Mouse (Mus musculus): Measurements from ENCODE around the gene Alpk3. TPM values are rescaled to one million over a fixed set of nuclear protein-coding genes. Genes with fewer than 3 reads are reported as not detected.
A peak's percentile ranks its signal among the peaks of the same experiment; 100 is the strongest.

Alpk3 gene
- polyA plus RNA-seq (2015; fragmentation: Nextera tagmentation; extraction: Ambion mirVana) = 17.9 and 18.2 TPM in 2 replicates

GRCm38 (mm10) chr7:81057471-81057870, at the start of gene Alpk3:
Alpk3 (plus strand) TSS chr7:81057600.
- WGBS = 17% methylated on average over 21 of the region's 27 CpGs
- peak within 1 kb of the TSS; percentile 66 for H3K9ac ChIP-seq
- peak within 1 kb of the TSS; percentile 64 for H3K4me2 ChIP-seq
- peaks cover 46% of the 10 kb centered on the region for H3K4me1 ChIP-seq (replicated peaks)
- peaks cover 6% of the 10 kb centered on the region; the same call in 1 of the 2 replicates for H3K36me3 ChIP-seq
- no peaks in the 10 kb centered on the region for H3K27me3 ChIP-seq
- H3K9me3 ChIP-seq (replicated peaks) = no peaks in the 10 kb centered on the region
- H3K4me3 ChIP-seq = peak within 1 kb of the TSS; percentile 56
- peak within 1 kb of the TSS; percentile 95 for H3K27ac ChIP-seq
- peak; percentile 86 for ATAC-seq (replicated peaks; ENCODE audit: insufficient number of reproducible peaks, insufficient read depth, low FRiP score, low read depth)

- H3K4me1 ChIP-seq (replicated peaks) = peaks cover 17% of the 10 kb centered on the region
- no peaks in the 10 kb centered on the region for H3K27me3 ChIP-seq
- peaks cover 17% of the 10 kb centered on the region; the same call in 1 of the 2 replicates for H3K36me3 ChIP-seq
- no peaks in the 10 kb centered on the region for H3K9me3 ChIP-seq (replicated peaks)
- no peak overlapping the region for H3K4me2 ChIP-seq
- H3K9ac ChIP-seq = no peak overlapping the region
- no peak for ATAC-seq (replicated peaks; ENCODE audit: insufficient number of reproducible peaks, insufficient read depth, low FRiP score, low read depth)
- H3K27ac ChIP-seq = no peak overlapping the region
- WGBS = 85% methylated on average over 3 of the region's 3 CpGs
- H3K4me3 ChIP-seq = no peak overlapping the region
Measured at GRCm38 (mm10) chr7:81008285-81008684, 49.1 kb upstream of the Alpk3 start.

GRCm38 (mm10) chr7:81011576-81011975, 45.8 kb upstream of the Alpk3 start:
- WGBS = 93% methylated on average over 3 of the region's 3 CpGs
- Histone ChIP-seq H3K9ac (no peak overlapping the region), H3K27ac (no peak overlapping the region), H3K36me3 (peaks cover 17% of the 10 kb centered on the region; the same call in 1 of the 2 replicates), H3K4me2 (no peak overlapping the region), H3K27me3 (no peaks in the 10 kb centered on the region), H3K4me3 (no peak overlapping the region), H3K4me1 (replicated peaks) (peaks cover 3% of the 10 kb centered on the region; the same call in 1 of the 2 replicates), H3K9me3 (replicated peaks) (no peaks in the 10 kb centered on the region)
- no peak for ATAC-seq (replicated peaks; ENCODE audit: insufficient number of reproducible peaks, insufficient read depth, low FRiP score, low read depth)

GRCm38 (mm10) chr7:81020307-81020706, 37.1 kb upstream of the Alpk3 start:
- Histone ChIP-seq H3K27ac (no peak overlapping the region), H3K27me3 (no peaks in the 10 kb centered on the region), H3K4me1 (replicated peaks) (no peaks in the 10 kb centered on the region), H3K4me2 (no peak overlapping the region), H3K9me3 (replicated peaks) (no peaks in the 10 kb centered on the region), H3K9ac (no peak overlapping the region), H3K36me3 (peaks cover 29% of the 10 kb centered on the region), H3K4me3 (no peak overlapping the region)
- ATAC-seq (replicated peaks; ENCODE audit: insufficient number of reproducible peaks, insufficient read depth, low FRiP score, low read depth) = no peak
- WGBS = 73% methylated on average over 11 of the region's 11 CpGs

GRCm38 (mm10) chr7:81022731-81023130, 34.7 kb upstream of the Alpk3 start:
- Histone ChIP-seq H3K9ac (no peak overlapping the region), H3K36me3 (peaks cover 42% of the 10 kb centered on the region)
- no peak for ATAC-seq (replicated peaks; ENCODE audit: insufficient number of reproducible peaks, insufficient read depth, low FRiP score, low read depth)

GRCm38 (mm10) chr7:81024118-81024517, 33.3 kb upstream of the Alpk3 start:
- H3K27me3 ChIP-seq = no peaks in the 10 kb centered on the region
- no peak overlapping the region for H3K9ac ChIP-seq
- no peak for ATAC-seq (replicated peaks; ENCODE audit: insufficient number of reproducible peaks, insufficient read depth, low FRiP score, low read depth)
- H3K27ac ChIP-seq = no peak overlapping the region
- H3K9me3 ChIP-seq (replicated peaks) = no peaks in the 10 kb centered on the region
- H3K4me3 ChIP-seq = no peak overlapping the region
- no peak overlapping the region for H3K4me2 ChIP-seq
- H3K4me1 ChIP-seq (replicated peaks) = no peaks in the 10 kb centered on the region
- peaks cover 42% of the 10 kb centered on the region for H3K36me3 ChIP-seq
- 64% methylated on average over 5 of the region's 5 CpGs for WGBS

More at GRCm38 (mm10) chr7:81022731-81023130, 34.7 kb upstream of the Alpk3 start:
- Histone ChIP-seq H3K27me3 (no peaks in the 10 kb centered on the region), H3K4me1 (replicated peaks) (no peaks in the 10 kb centered on the region), H3K9me3 (replicated peaks) (no peaks in the 10 kb centered on the region), H3K4me3 (no peak overlapping the region), H3K27ac (no peak overlapping the region), H3K4me2 (no peak overlapping the region)

GRCm38 (mm10) chr7:81024651-81025050, 32.7 kb upstream of the Alpk3 start:
- 95% methylated on average over 9 of the region's 9 CpGs for WGBS
- Histone ChIP-seq H3K9me3 (replicated peaks) (no peaks in the 10 kb centered on the region), H3K4me1 (replicated peaks) (no peaks in the 10 kb centered on the region), H3K4me2 (no peak overlapping the region), H3K36me3 (peaks cover 47% of the 10 kb centered on the region), H3K27ac (no peak overlapping the region), H3K27me3 (no peaks in the 10 kb centered on the region), H3K9ac (no peak overlapping the region), H3K4me3 (no peak overlapping the region)
- no peak for ATAC-seq (replicated peaks; ENCODE audit: insufficient number of reproducible peaks, insufficient read depth, low FRiP score, low read depth)

GRCm38 (mm10) chr7:81025751-81026150, 31.6 kb upstream of the Alpk3 start:
- no peaks in the 10 kb centered on the region for H3K9me3 ChIP-seq (replicated peaks)
- no peak overlapping the region for H3K27ac ChIP-seq
- WGBS = 97% methylated on average over 2 of the region's 2 CpGs
- H3K4me2 ChIP-seq = no peak overlapping the region
- H3K4me3 ChIP-seq = no peak overlapping the region
- ATAC-seq (replicated peaks; ENCODE audit: insufficient number of reproducible peaks, insufficient read depth, low FRiP score, low read depth) = no peak
- no peaks in the 10 kb centered on the region for H3K27me3 ChIP-seq
- peaks cover 58% of the 10 kb centered on the region for H3K36me3 ChIP-seq
- no peak overlapping the region for H3K9ac ChIP-seq
- H3K4me1 ChIP-seq (replicated peaks) = no peaks in the 10 kb centered on the region

GRCm38 (mm10) chr7:81039711-81040110, 17.7 kb upstream of the Alpk3 start:
- no peaks in the 10 kb centered on the region for H3K4me1 ChIP-seq (replicated peaks)
- ATAC-seq (replicated peaks; ENCODE audit: insufficient number of reproducible peaks, insufficient read depth, low FRiP score, low read depth) = no peak
- no peak overlapping the region for H3K4me3 ChIP-seq
- H3K9me3 ChIP-seq (replicated peaks) = no peaks in the 10 kb centered on the region
- no peak overlapping the region for H3K4me2 ChIP-seq
- no peak overlapping the region for H3K27ac ChIP-seq
- 52% methylated on average over 2 of the region's 2 CpGs for WGBS
- no peaks in the 10 kb centered on the region for H3K27me3 ChIP-seq
- H3K9ac ChIP-seq = no peak overlapping the region
- peaks cover 73% of the 10 kb centered on the region for H3K36me3 ChIP-seq

- no peak for ATAC-seq (replicated peaks; ENCODE audit: insufficient number of reproducible peaks, insufficient read depth, low FRiP score, low read depth)
- peaks cover 54% of the 10 kb centered on the region for H3K36me3 ChIP-seq
- WGBS = 76% methylated on average over 5 of the region's 5 CpGs
- H3K9ac ChIP-seq = no peak overlapping the region
- H3K4me1 ChIP-seq (replicated peaks) = no peaks in the 10 kb centered on the region
- no peak overlapping the region for H3K27ac ChIP-seq
- no peak overlapping the region for H3K4me3 ChIP-seq
- H3K9me3 ChIP-seq (replicated peaks) = no peaks in the 10 kb centered on the region
- H3K4me2 ChIP-seq = no peak overlapping the region
- no peaks in the 10 kb centered on the region for H3K27me3 ChIP-seq
Measured at GRCm38 (mm10) chr7:81043023-81043620, 14.3 kb upstream of the Alpk3 start.

GRCm38 (mm10) chr7:81047847-81048246, 9.6 kb upstream of the Alpk3 start:
- Histone ChIP-seq H3K27ac (no peak overlapping the region), H3K4me2 (no peak overlapping the region), H3K9ac (no peak overlapping the region), H3K4me3 (no peak overlapping the region), H3K9me3 (replicated peaks) (no peaks in the 10 kb centered on the region), H3K27me3 (no peaks in the 10 kb centered on the region), H3K4me1 (replicated peaks) (0 out of 2 replicates have a peak, but pooled peaks cover 4% of the 10 kb centered on the region), H3K36me3 (peaks cover 7% of the 10 kb centered on the region; the same call in 1 of the 2 replicates)
- ATAC-seq (replicated peaks; ENCODE audit: insufficient number of reproducible peaks, insufficient read depth, low FRiP score, low read depth) = no peak
- 92% methylated on average over 3 of the region's 3 CpGs for WGBS

- Histone ChIP-seq H3K4me3 (no peak overlapping the region), H3K27ac (no peak overlapping the region), H3K27me3 (no peaks in the 10 kb centered on the region), H3K9ac (no peak overlapping the region), H3K4me2 (no peak overlapping the region), H3K9me3 (replicated peaks) (no peaks in the 10 kb centered on the region), H3K36me3 (peaks cover 3% of the 10 kb centered on the region; the same call in 1 of the 2 replicates), H3K4me1 (replicated peaks) (0 out of 2 replicates have a peak, but pooled peaks cover 4% of the 10 kb centered on the region)
- no peak for ATAC-seq (replicated peaks; ENCODE audit: insufficient number of reproducible peaks, insufficient read depth, low FRiP score, low read depth)
- WGBS = 75% methylated on average over 2 of the region's 2 CpGs
Measured at GRCm38 (mm10) chr7:81048513-81048912, 8.9 kb upstream of the Alpk3 start.

All from heart, embryonic 15.5 days (tissue).